Mouse (Mus musculus) ES-E14 (cell line): ENCODE data around the gene Amh.

Experiments
- CHD2 ChIP-seq: IDR thresholded peaks from 2 replicates; pipeline ENCODE4 v1.6.1; 2014; ENCODE audit warnings: mild to moderate bottlenecking, low read depth, low read length, inconsistent platforms
- MAFK ChIP-seq: IDR thresholded peaks from 2 replicates; pipeline ENCODE4 v1.6.1; 2014; ENCODE audit warnings: mild to moderate bottlenecking, low read depth, low read length, inconsistent platforms; ENCODE audit not compliant: insufficient read depth
- ZC3H11A ChIP-seq: IDR thresholded peaks from 2 replicates; pipeline ENCODE4 v1.6.1; 2012; ENCODE audit warnings: low read depth, mild to moderate bottlenecking, inconsistent platforms, low read length, borderline replicate concordance
- ZNF384 ChIP-seq: IDR thresholded peaks from 2 replicates; pipeline ENCODE4 v1.6.1; 2012; ENCODE audit warnings: low read depth, low read length, inconsistent platforms

DNA sequence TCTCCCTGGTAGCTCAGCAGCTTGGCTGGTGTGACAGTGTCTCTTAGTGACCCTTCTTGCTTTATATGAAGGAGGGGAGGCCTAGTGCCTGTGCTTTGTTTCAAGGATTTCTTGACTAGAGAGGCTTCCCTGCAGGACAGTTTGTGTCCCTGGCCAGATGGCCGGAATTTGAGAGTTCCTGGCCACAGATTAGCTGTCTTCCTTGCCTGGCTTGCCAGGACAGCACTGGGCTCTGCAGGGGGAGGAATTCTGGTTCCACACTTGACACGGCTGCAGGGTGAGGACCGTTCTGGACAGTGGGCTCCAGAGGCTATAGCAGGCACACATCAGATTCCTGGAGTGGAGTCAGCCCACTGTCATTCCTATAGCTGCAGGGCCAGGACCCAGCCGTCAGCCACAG lies 29.3 kb upstream of the Amh start:
- no peak for TF ChIP-seq MAFK
- no peak for TF ChIP-seq ZC3H11A
- no peak for TF ChIP-seq ZNF384
- no peak for TF ChIP-seq CHD2
